Mouse (Mus musculus) olfactory bulb, adult 2 months (tissue): ENCODE data around the gene Vmn1r233. TPM values are rescaled to one million over a fixed set of nuclear protein-coding genes. Genes with fewer than 3 reads are reported as not detected.

ENCODE experiments used
- H3K27ac ChIP-seq: fragments of 200-500 bp; 2 replicates; pipeline ENCODE4 v1.5.1; 2012; ENCODE audit warnings: low read depth, low read length; ENCODE audit not compliant: insufficient read depth
- H3K4me1 ChIP-seq: fragments of 200-500 bp; 2 replicates; pipeline ENCODE4 v1.6.1; 2012; ENCODE audit warnings: low read length; ENCODE audit not compliant: control insufficient read depth, insufficient read depth
- H3K4me3 ChIP-seq: fragments of 200-500 bp; 2 replicates; pipeline ENCODE4 v1.5.1; 2012; ENCODE audit warnings: mild to moderate bottlenecking, low read depth, low read length, moderate library complexity; ENCODE audit not compliant: insufficient read depth
- CTCF ChIP-seq: fragments of 200-500 bp; IDR thresholded peaks from 2 replicates; pipeline ENCODE4 v1.5.1; 2012; ENCODE audit warnings: low read depth, mild to moderate bottlenecking, low read length, moderate library complexity; ENCODE audit not compliant: insufficient read depth
- POLR2A ChIP-seq: fragments of 200-500 bp; IDR thresholded peaks from 2 replicates; pipeline ENCODE4 v1.6.1; 2012; ENCODE audit warnings: mild to moderate bottlenecking, low read depth, low read length, moderate library complexity; ENCODE audit not compliant: insufficient read depth
- WGBS: fragments of 180-500 bp; shearing (Covaris S2); methylation state at CpG from one replicate; pipeline ENCODE4 v1.1.7; 2018; 5-methylcytosine and 5-hydroxymethylcytosine counted together
- polyA plus RNA-seq: library from polyadenylated mRNA; stranded (reverse); fragments of >200 nt; gene quantifications from 2 replicates; pipeline ENCODE4 v1.2.4, GENCODE M21; 2012; ENCODE audit warnings: low replicate concordance; ENCODE audit not compliant: missing spikeins, insufficient read depth, insufficient read length

The Vmn1r233 gene
- polyA plus RNA-seq, 1 experiment, result not detected

DNA sequence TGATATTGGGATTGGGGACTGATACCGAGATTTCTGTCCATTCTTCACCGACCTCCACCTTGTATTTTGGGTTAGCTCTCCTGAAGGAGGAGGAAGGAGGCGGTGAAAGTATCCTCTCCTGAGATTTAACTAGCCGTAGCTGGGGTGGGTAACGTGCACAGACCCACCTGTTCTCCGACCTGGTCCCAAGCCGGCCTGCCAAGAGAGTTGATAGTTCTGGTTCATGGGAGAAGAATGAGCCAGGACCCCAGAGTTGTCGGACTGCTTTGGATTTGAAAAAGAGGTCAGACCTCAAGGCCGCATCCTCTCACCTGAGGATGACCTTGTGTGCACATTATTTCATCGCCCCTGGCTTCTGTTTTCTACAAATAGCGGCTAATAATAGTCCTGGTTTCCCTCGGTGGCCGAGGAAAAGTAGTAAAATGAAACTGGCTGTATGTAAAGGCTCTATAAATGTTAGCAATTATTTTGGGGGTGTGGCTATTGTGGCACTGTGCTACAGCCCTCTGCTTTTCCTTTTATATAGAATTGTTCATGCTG lies 50.2 kb downstream of the Vmn1r233 start:
- Histone ChIP-seq H3K4me3 (peak overlapping the region; percentile 92), H3K27ac (peak overlapping the region; percentile 99), H3K4me1 (no peaks in the 10 kb centered on the region)
- no peak for TF ChIP-seq CTCF
- no peak for TF ChIP-seq POLR2A
- 0% methylated on average over 13 of the region's 13 CpGs for WGBS

DNA sequence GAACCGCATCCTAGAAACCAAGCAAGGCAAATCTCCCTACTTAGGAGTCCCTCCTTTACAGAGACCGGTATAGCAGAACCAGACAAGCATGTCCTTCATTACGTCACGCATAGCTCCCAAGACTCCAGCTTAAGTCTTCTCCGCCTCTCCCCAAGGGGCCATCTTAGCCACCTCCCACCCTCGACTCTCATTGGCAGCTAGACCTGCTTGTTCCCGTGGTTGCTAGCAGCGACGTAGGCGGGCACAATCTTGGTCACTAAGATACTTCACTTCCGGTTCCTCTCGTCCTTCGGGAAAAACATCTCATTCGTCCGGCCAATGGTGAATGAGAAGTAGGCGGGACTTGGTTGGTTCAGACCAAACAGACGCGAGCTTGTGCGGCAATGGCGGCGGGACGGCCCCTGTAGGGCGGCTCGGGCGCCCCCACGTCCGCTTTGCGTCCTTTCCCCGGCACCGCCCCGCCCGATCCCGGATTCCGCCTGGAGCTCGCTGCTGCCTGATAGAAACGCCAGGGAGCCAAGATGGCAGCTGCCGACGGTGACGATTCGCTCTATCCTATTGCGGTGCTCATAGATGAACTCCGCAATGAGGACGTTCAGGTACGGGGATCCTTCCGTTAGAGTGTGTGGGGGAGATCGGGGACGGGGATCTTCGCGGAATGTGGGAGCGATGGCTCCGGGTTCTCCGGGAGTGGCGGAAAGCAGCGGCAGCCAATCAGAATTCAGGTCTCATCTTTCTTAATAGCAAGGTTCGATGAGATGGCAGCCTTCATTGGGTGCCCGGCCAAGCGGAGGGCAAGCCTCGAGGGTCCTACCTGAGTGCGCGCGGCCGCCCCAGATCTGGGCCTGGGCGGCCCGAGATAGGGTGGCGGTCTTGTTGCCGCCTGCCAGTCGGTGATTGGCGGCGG lies 51.0 kb downstream of the Vmn1r233 start, which contains the start of gene Ppp2r1a:
TSS of gene Ppp2r1a (plus strand) at position 327 of the 907 bp plus-strand sequence.
- peak within 1 kb of the TSS; percentile 92 for H3K4me3 ChIP-seq
- under 1% methylated on average over 69 of the region's 69 CpGs for WGBS
- TF ChIP-seq CTCF (no peak), POLR2A (no peak; the same call in 1 of the 2 replicates)
- peak within 1 kb of the TSS; percentile 99 for H3K27ac ChIP-seq
- no peaks in the 10 kb centered on the region for H3K4me1 ChIP-seq

DNA sequence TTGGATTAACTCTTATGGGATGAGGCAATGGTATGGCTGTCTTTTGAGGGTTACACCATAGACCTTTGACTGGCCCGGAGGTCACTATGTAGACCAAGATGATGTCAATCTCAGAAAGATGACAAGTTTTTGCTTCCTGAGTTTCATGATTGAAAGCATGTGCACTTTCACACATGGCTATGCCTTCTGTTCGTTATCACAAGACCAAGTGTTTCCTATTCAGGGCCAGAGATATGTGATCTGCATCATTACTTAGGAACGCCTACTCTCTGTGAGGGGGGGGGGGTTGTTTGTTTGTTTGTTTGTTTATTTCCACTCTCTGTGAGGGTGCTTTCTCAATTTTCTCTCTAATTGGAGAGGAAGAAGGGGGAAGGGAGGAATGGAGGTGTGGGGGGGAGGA lies 52.0 kb downstream of the Vmn1r233 start:
- Histone ChIP-seq H3K27ac (peak overlapping the region; percentile 91), H3K4me1 (no peaks in the 10 kb centered on the region), H3K4me3 (peak overlapping the region; percentile 51)
- 31% methylated on average over 3 of the region's 3 CpGs for WGBS
- TF ChIP-seq POLR2A (no peak), CTCF (no peak)

Other genes with a start within 250 kb of the Vmn1r233 start
- gene Vmn1r228, start 210.3 kb downstream of the Vmn1r233 start, polyA plus RNA-seq, result not detected in 2 replicates
- gene Vmn1r229, start 184.9 kb downstream of the Vmn1r233 start, polyA plus RNA-seq, result not detected in 2 replicates
- not detected in 2 replicates for gene Vmn1r230, start 156.0 kb downstream of the Vmn1r233 start, polyA plus RNA-seq
- gene Vmn1r231, start 91.4 kb downstream of the Vmn1r233 start, polyA plus RNA-seq, result not detected in 2 replicates
- gene Vmn1r232, start 76.8 kb downstream of the Vmn1r233 start, polyA plus RNA-seq, result not detected in 2 replicates
- gene Ppp2r1a, start 51.2 kb downstream of the Vmn1r233 start, polyA plus RNA-seq, result 169 and 643 TPM in 2 replicates
- gene Zfp160, start 12.4 kb upstream of the Vmn1r233 start, polyA plus RNA-seq, result not detected in 2 replicates
- not detected in 2 replicates for gene Vmn1r234, start 229.6 kb upstream of the Vmn1r233 start, polyA plus RNA-seq